Mouse (Mus musculus): Measurements from ENCODE around the gene Safb. TPM values are rescaled to one million over a fixed set of nuclear protein-coding genes. Genes with fewer than 3 reads are reported as not detected.
A peak's percentile ranks its signal among the peaks of the same experiment; 100 is the strongest.
"Not testable (repeated sequence)": the region's sequence is repeated elsewhere in the genome, so short reads cannot be mapped to it uniquely, and the experiment has no call there.

Gene Safb
- total RNA-seq, 2 experiments from 2014 or later: 168 to 177 TPM

GRCm38 (mm10) chr17:56608699-56609098 is 24.1 kb downstream of the Safb start:
- no peak for DNase-seq (ENCODE audit: low spot score in 2 of 2)

GRCm38 (mm10) chr17:56609452-56610171 is 25.0 kb downstream of the Safb start, which contains the start of gene 2410015M20Rik:
2410015M20Rik (minus strand) TSS chr17:56609771.
- DNase-seq (ENCODE audit: low spot score in 2 of 2): peak; percentile 73 to 86

- DNase-seq (ENCODE audit: low spot score in 2 of 2): no peak
Measured at GRCm38 (mm10) chr17:56611323-56611722, 26.7 kb downstream of the Safb start.

GRCm38 (mm10) chr17:56611861-56612564 is 27.4 kb downstream of the Safb start:
- peak in 1 of 2 experiments; percentile 37 for DNase-seq (ENCODE audit: low spot score in 2 of 2)

- not testable (repeated sequence) for DNase-seq (ENCODE audit: low spot score in 2 of 2)
Measured at GRCm38 (mm10) chr17:56612565-56612939, 27.9 kb downstream of the Safb start.

GRCm38 (mm10) chr17:56613236-56613844 is 28.7 kb downstream of the Safb start, which contains the start of gene Rpl36:
Rpl36 (plus strand) TSS chr17:56613416.
- DNase-seq (ENCODE audit: low spot score in 2 of 2): peak; percentile 94 to 97

- not testable (repeated sequence) for DNase-seq (ENCODE audit: low spot score in 2 of 2)
Measured at GRCm38 (mm10) chr17:56613893-56614292, 29.3 kb downstream of the Safb start.

GRCm38 (mm10) chr17:56614391-56615135 is 29.9 kb downstream of the Safb start:
- no peak for DNase-seq (ENCODE audit: low spot score in 2 of 2)

GRCm38 (mm10) chr17:56615136-56615784 is 30.6 kb downstream of the Safb start:
- no peak for DNase-seq (ENCODE audit: low spot score in 2 of 2)

GRCm38 (mm10) chr17:56615792-56616191 is 31.2 kb downstream of the Safb start:
- no peak for DNase-seq (ENCODE audit: low spot score in 2 of 2)

- DNase-seq (ENCODE audit: low spot score in 2 of 2): no peak
Measured at GRCm38 (mm10) chr17:56616725-56617124, 32.1 kb downstream of the Safb start.

GRCm38 (mm10) chr17:56617628-56618027 is 33.0 kb downstream of the Safb start:
- no peak for DNase-seq (ENCODE audit: low spot score in 2 of 2)

GRCm38 (mm10) chr17:56625495-56625894 is 40.9 kb downstream of the Safb start:
- no peak for DNase-seq (ENCODE audit: low spot score in 2 of 2)

GRCm38 (mm10) chr17:56626260-56626659 is 41.6 kb downstream of the Safb start:
- DNase-seq (ENCODE audit: low spot score in 2 of 2): no peak

GRCm38 (mm10) chr17:56626754-56627470 is 42.3 kb downstream of the Safb start, which contains the start of gene Lonp1:
Lonp1 (minus strand) TSS chr17:56626887.
- DNase-seq (ENCODE audit: low spot score in 2 of 2): peak; percentile 81 to 93

- no peak for DNase-seq (ENCODE audit: low spot score in 2 of 2)
Measured at GRCm38 (mm10) chr17:56627530-56628277, 43.1 kb downstream of the Safb start, which contains the start of gene Catsperd. Catsperd (plus strand) TSS chr17:56628143.

GRCm38 (mm10) chr17:56629800-56630781 is 45.5 kb downstream of the Safb start:
- DNase-seq (ENCODE audit: low spot score in 2 of 2): not testable (repeated sequence)

GRCm38 (mm10) chr17:56631807-56632206 is 47.2 kb downstream of the Safb start:
- DNase-seq (ENCODE audit: low spot score in 2 of 2): no peak
